Comparison of ENCODE assay signal across 10 mouse cellular contexts in genomic region chr2:84916548-84917320, GRCm38 (mm10). TPM values are rescaled to one million over a fixed set of nuclear protein-coding genes. Genes with fewer than 3 reads are reported as not detected.
A peak's percentile ranks its signal among the peaks of the same experiment; 100 is the strongest.
DNase-seq lines count a peak whose midpoint lies in the region; ATAC-seq and TF ChIP-seq lines count a peak whose summit lies in the region.
"Had no signal": no experiment of that assay in that cellular context is flagged by ENCODE, and none has a peak within 500 bp of the region (broad histone marks: within the 10 kb centered on the region; RNA-seq: fewer than 3 reads in every experiment).

No protein-coding gene starts in this region.

- H3K4me1 ChIP-seq in heart, postnatal 0 days (ENCODE audit: control insufficient read depth, insufficient read depth): peaks cover 18% of the 10 kb centered on the region
- H3K4me1 ChIP-seq in hindbrain, embryonic 11.5 days (replicated peaks; ENCODE audit: control insufficient read depth, insufficient read depth, low read length): no peaks in the 10 kb centered on the region; the same call in 1 of the 2 replicates

- peak overlapping the region; percentile 83 for H3K27ac ChIP-seq in heart, postnatal 0 days (ENCODE audit: low read depth)
- H3K27ac ChIP-seq in hindbrain, embryonic 11.5 days (ENCODE audit: low read depth, low read length): no peak overlapping the region
- H3K27ac ChIP-seq: limb, embryonic 12.5 days had no signal

- no peak overlapping the region for H3K4me2 ChIP-seq in heart, postnatal 0 days (ENCODE audit: low read depth, low read length)
- no peak overlapping the region for H3K4me2 ChIP-seq in hindbrain, embryonic 11.5 days (replicated peaks; ENCODE audit: low read depth, low read length)
- H3K4me2 ChIP-seq: limb, embryonic 12.5 days had no signal

- H3K4me3 ChIP-seq in heart, postnatal 0 days (ENCODE audit: low read depth, low read length): no peak overlapping the region
- no peak overlapping the region for H3K4me3 ChIP-seq in hindbrain, embryonic 11.5 days (ENCODE audit: low read depth, low read length)
- H3K4me3 ChIP-seq: limb, embryonic 12.5 days had no signal

- WGBS in heart, postnatal 0 days: 55% methylated on average over 8 of the region's 8 CpGs
- WGBS in hindbrain, embryonic 11.5 days: 83% methylated on average over 8 of the region's 8 CpGs

- no peaks in the 10 kb centered on the region for H3K9me3 ChIP-seq in heart, postnatal 0 days (replicated peaks; ENCODE audit: control insufficient read depth, low read length)
- H3K9me3 ChIP-seq in hindbrain, embryonic 11.5 days (ENCODE audit: control insufficient read depth, low read length): no peaks in the 10 kb centered on the region
- H3K9me3 ChIP-seq: limb, embryonic 12.5 days had no signal

- no peak for TF ChIP-seq CTCF in heart, postnatal 0 days (IDR thresholded peaks at IDR 0.05; ENCODE audit: low read depth)

- no peaks in the 10 kb centered on the region for H3K27me3 ChIP-seq in heart, postnatal 0 days (ENCODE audit: control insufficient read depth, insufficient read depth, low read length)
- no peaks in the 10 kb centered on the region for H3K27me3 ChIP-seq in hindbrain, embryonic 11.5 days (ENCODE audit: control insufficient read depth, insufficient read depth, low read length)
- H3K27me3 ChIP-seq: limb, embryonic 12.5 days had no signal

- ATAC-seq in heart, postnatal 0 days (ENCODE audit: insufficient read depth, low read depth): peak; percentile 83
- ATAC-seq in hindbrain, embryonic 11.5 days (ENCODE audit: low FRiP score): no peak

- no peaks in the 10 kb centered on the region for H3K36me3 ChIP-seq in heart, postnatal 0 days (replicated peaks; ENCODE audit: control insufficient read depth, insufficient read depth, low read length)
- no peaks in the 10 kb centered on the region for H3K36me3 ChIP-seq in hindbrain, embryonic 11.5 days (ENCODE audit: control insufficient read depth, insufficient read depth, low read length)
- H3K36me3 ChIP-seq: limb, embryonic 12.5 days had no signal

- no peak overlapping the region for H3K9ac ChIP-seq in heart, postnatal 0 days (replicated peaks; ENCODE audit: low read depth, low read length)
- no peak overlapping the region for H3K9ac ChIP-seq in hindbrain, embryonic 11.5 days (ENCODE audit: low read depth, low read length)
- H3K9ac ChIP-seq: limb, embryonic 12.5 days had no signal

- DNase-seq in urinary bladder, postnatal 36 days (ENCODE audit: low spot score in 2 of 2): peak; percentile 23 to 65
- DNase-seq in urinary bladder, adult 2 months (ENCODE audit: low spot score): no peak
- peak; percentile 93 for DNase-seq in heart, postnatal 0 days (ENCODE audit: low spot score)
- peak; percentile 31 to 66 for DNase-seq in kidney, postnatal 4 days
- peak; percentile 10 for DNase-seq in telencephalon, adult 2 months (ENCODE audit: low read depth, low spot score)
- no peak for DNase-seq in hindbrain, embryonic 11.5 days (ENCODE audit: low spot score)
- DNase-seq in layer of hippocampus, postnatal 36 days: no peak
- DNase-seq in thymus, adult 18-20 months: no peak
- DNase-seq: cerebellum, postnatal 10 days had no signal

- TF ChIP-seq EP300 in heart, postnatal 0 days (IDR thresholded peaks at IDR 0.05; ENCODE audit: low read depth): peak; percentile 98

RNA-seq across cellular contexts. Expression of gene Slc43a3, which starts 19.6 kb away (rescaled TPM):
- polyA plus RNA-seq in urinary bladder, adult 2 months (2012; rRNA removed): 116 and 142 TPM in 2 replicates
- total RNA-seq in heart, postnatal 0 days (2014; rRNA removed; ENCODE audit: low replicate concordance): 101 and 140 TPM in 2 replicates
- 43.0 and 43.5 TPM in 2 replicates for polyA plus RNA-seq in heart, postnatal 0 days (2015; fragmentation: Nextera tagmentation; extraction: Ambion mirVana)
- polyA plus RNA-seq in hindbrain, embryonic 11.5 days (2014; fragmentation: Nextera tagmentation; extraction: Ambion mirVana): 25.5 and 27.0 TPM in 2 replicates
- total RNA-seq in layer of hippocampus, postnatal 36 days (2021): 1 to 10 TPM in 1 of 2 experiments, under 1 TPM in 1; 0.37 to 2.6 TPM

RNA-seq across cellular contexts. Expression of gene Rtn4rl2, which starts 30.2 kb away (rescaled TPM):
- polyA plus RNA-seq in urinary bladder, adult 2 months (2012; rRNA removed): 1.4 and 1.6 TPM in 2 replicates
- 1.6 and 9.2 TPM in 2 replicates for total RNA-seq in heart, postnatal 0 days (2014; rRNA removed; ENCODE audit: low replicate concordance)
- 0.91 and 1.1 TPM in 2 replicates for polyA plus RNA-seq in heart, postnatal 0 days (2015; fragmentation: Nextera tagmentation; extraction: Ambion mirVana)
- 1.9 and 2.8 TPM in 2 replicates for polyA plus RNA-seq in hindbrain, embryonic 11.5 days (2014; fragmentation: Nextera tagmentation; extraction: Ambion mirVana)
- 10 to 100 TPM; 91.2 to 94.8 TPM for total RNA-seq in layer of hippocampus, postnatal 36 days (2021)

Comparison
In these comparisons a context has a peak if more than half of its experiments do, and no peak if none do; other contexts are left out.
1. DNase-seq: peak in urinary bladder, postnatal 36 days (2 of 2), heart, postnatal 0 days (single experiment), kidney, postnatal 4 days (2 of 2) and telencephalon, adult 2 months (single experiment); none in urinary bladder, adult 2 months (single experiment), hindbrain, embryonic 11.5 days (single experiment), layer of hippocampus, postnatal 36 days (0 of 2) and thymus, adult 18-20 months (0 of 2).